Mouse (Mus musculus) testis, adult 2 months (tissue): Measurements from ENCODE around the gene Gm10912. TPM values are rescaled to one million over a fixed set of nuclear protein-coding genes. Genes with fewer than 3 reads are reported as not detected.

Experiments
- H3K27ac ChIP-seq: fragments of 200-500 bp; 2 replicates; pipeline ENCODE4 v1.5.1; 2012; ENCODE audit warnings: low read depth, low read length; ENCODE audit not compliant: control insufficient read depth, insufficient read depth
- H3K27me3 ChIP-seq: fragments of 200-500 bp; 2 replicates; pipeline ENCODE4 v1.6.1; 2012; ENCODE audit warnings: mild to moderate bottlenecking, low read length, moderate library complexity; ENCODE audit not compliant: control insufficient read depth, insufficient read depth
- H3K36me3 ChIP-seq: fragments of 200-500 bp; 2 replicates; pipeline ENCODE4 v1.6.1; 2012; ENCODE audit warnings: mild to moderate bottlenecking, low read length; ENCODE audit not compliant: control insufficient read depth, insufficient read depth
- H3K4me1 ChIP-seq: fragments of 200-500 bp; 2 replicates; pipeline ENCODE4 v1.6.1; 2012; ENCODE audit warnings: low read length; ENCODE audit not compliant: control insufficient read depth, insufficient read depth
- H3K4me3 ChIP-seq: fragments of 200-500 bp; 2 replicates; pipeline ENCODE4 v1.5.1; 2012; ENCODE audit warnings: low read depth, mild to moderate bottlenecking, low read length, moderate library complexity, mixed read lengths; ENCODE audit not compliant: control insufficient read depth
- CTCF ChIP-seq: fragments of 200-500 bp; IDR thresholded peaks from 2 replicates; pipeline ENCODE4 v1.5.1; 2012; ENCODE audit warnings: low read depth, mild to moderate bottlenecking, inconsistent platforms, low read length, moderate library complexity; ENCODE audit not compliant: control insufficient read depth, insufficient read depth, insufficient replicate concordance
- POLR2A ChIP-seq: fragments of 200-500 bp; IDR thresholded peaks from 2 replicates; pipeline ENCODE4 v1.6.1; 2012; ENCODE audit warnings: low read depth, mild to moderate bottlenecking, inconsistent platforms, low read length, moderate library complexity; ENCODE audit not compliant: control insufficient read depth
- polyA plus RNA-seq: library from polyadenylated mRNA; depleted of rRNA; stranded (reverse); fragments of >200 nt; gene quantifications from 2 replicates; pipeline ENCODE4 v1.2.3, GENCODE M21; 2012

Gm10912 gene
- polyA plus RNA-seq, 1 experiment = 0.90 TPM

- H3K27me3 ChIP-seq = no peaks in the 10 kb centered on the region
- peaks cover 2% of the 10 kb centered on the region for H3K36me3 ChIP-seq
- TF ChIP-seq CTCF (no peak), POLR2A (no peak)
- H3K27ac ChIP-seq = peak overlapping the region; percentile 78
- H3K4me3 ChIP-seq = peak overlapping the region; percentile 18; the same call in 1 of the 2 replicates
- 0 out of 2 replicates have a peak, but pooled peaks cover 2% of the 10 kb centered on the region for H3K4me1 ChIP-seq
Measured at GRCm38 (mm10) chr2:104043624-104044478, 21.8 kb upstream of the Gm10912 start.

GRCm38 (mm10) chr2:104044479-104045080, 21.0 kb upstream of the Gm10912 start:
- H3K36me3 ChIP-seq = peaks cover 2% of the 10 kb centered on the region
- H3K4me3 ChIP-seq = no peak overlapping the region
- H3K4me1 ChIP-seq = 0 out of 2 replicates have a peak, but pooled peaks cover 2% of the 10 kb centered on the region
- no peaks in the 10 kb centered on the region for H3K27me3 ChIP-seq
- H3K27ac ChIP-seq = no peak overlapping the region
- no peak for TF ChIP-seq POLR2A
- no peak for TF ChIP-seq CTCF

- TF ChIP-seq POLR2A (no peak), CTCF (no peak)
- Histone ChIP-seq H3K4me3 (no peak overlapping the region), H3K4me1 (no peaks in the 10 kb centered on the region), H3K27ac (no peak overlapping the region), H3K36me3 (peaks cover 1% of the 10 kb centered on the region), H3K27me3 (no peaks in the 10 kb centered on the region)
Measured at GRCm38 (mm10) chr2:104058381-104058780, 7.2 kb upstream of the Gm10912 start.

GRCm38 (mm10) chr2:104058954-104059353, 6.7 kb upstream of the Gm10912 start:
- no peak overlapping the region for H3K27ac ChIP-seq
- H3K4me3 ChIP-seq = no peak overlapping the region
- TF ChIP-seq POLR2A = no peak
- no peak for TF ChIP-seq CTCF
- peaks cover 1% of the 10 kb centered on the region for H3K36me3 ChIP-seq
- H3K27me3 ChIP-seq = no peaks in the 10 kb centered on the region
- no peaks in the 10 kb centered on the region for H3K4me1 ChIP-seq

- H3K27me3 ChIP-seq = no peaks in the 10 kb centered on the region
- H3K36me3 ChIP-seq = peaks cover 1% of the 10 kb centered on the region
- no peak overlapping the region for H3K27ac ChIP-seq
- H3K4me1 ChIP-seq = no peaks in the 10 kb centered on the region
- no peak for TF ChIP-seq CTCF
- TF ChIP-seq POLR2A = no peak
- no peak overlapping the region for H3K4me3 ChIP-seq
Measured at GRCm38 (mm10) chr2:104059786-104060185, 5.8 kb upstream of the Gm10912 start.

- H3K4me1 ChIP-seq = no peaks in the 10 kb centered on the region
- H3K4me3 ChIP-seq = no peak overlapping the region
- H3K27me3 ChIP-seq = no peaks in the 10 kb centered on the region
- H3K27ac ChIP-seq = no peak overlapping the region
- no peaks in the 10 kb centered on the region; the same call in 1 of the 2 replicates for H3K36me3 ChIP-seq
- no peak for TF ChIP-seq POLR2A
- TF ChIP-seq CTCF = no peak
Measured at GRCm38 (mm10) chr2:104060996-104061395, 4.6 kb upstream of the Gm10912 start.

GRCm38 (mm10) chr2:104062665-104063064, 3.0 kb upstream of the Gm10912 start:
- TF ChIP-seq POLR2A (no peak), CTCF (no peak)
- no peak overlapping the region for H3K4me3 ChIP-seq
- no peaks in the 10 kb centered on the region; the same call in 1 of the 2 replicates for H3K36me3 ChIP-seq
- H3K27me3 ChIP-seq = no peaks in the 10 kb centered on the region
- no peak overlapping the region for H3K27ac ChIP-seq
- no peaks in the 10 kb centered on the region for H3K4me1 ChIP-seq
